Mouse (Mus musculus) effector memory CD4-positive, alpha-beta T cell, adult 7 months (primary cell): ENCODE results near the gene Ehbp1. TPM values are rescaled to one million over a fixed set of nuclear protein-coding genes. Genes with fewer than 3 reads are reported as not detected.

ENCODE experiments used
- polyA plus RNA-seq: library from polyadenylated mRNA; unstranded; fragments of 100-300 nt; shearing (Covaris generic); gene quantifications from one replicate; pipeline ENCODE4 v1.2.1, GENCODE M21; 2017

The Ehbp1 gene
- 2.7 TPM for polyA plus RNA-seq

GRCm38 (mm10) chr11:22342242-22343207 lies at the start of gene Ehbp1:
Ehbp1 (minus strand) TSS chr11:22342292.

GRCm38 (mm10) chr11:22002783-22003340 lies 339.2 kb downstream of the Ehbp1 start, which contains the start of gene Otx1:
Otx1 (minus strand) TSS chr11:22002897.

Other genes starting within 250 kb of the Ehbp1 start
- 0.32 TPM for gene Tmem17, start 169.8 kb upstream of the Ehbp1 start, polyA plus RNA-seq